Mouse (Mus musculus): ENCODE data around the gene Zswim1.
"Not testable (repeated sequence)": the region's sequence is repeated elsewhere in the genome, so short reads cannot be mapped to it uniquely, and the experiment has no call there.

Gene Zswim1

DNA sequence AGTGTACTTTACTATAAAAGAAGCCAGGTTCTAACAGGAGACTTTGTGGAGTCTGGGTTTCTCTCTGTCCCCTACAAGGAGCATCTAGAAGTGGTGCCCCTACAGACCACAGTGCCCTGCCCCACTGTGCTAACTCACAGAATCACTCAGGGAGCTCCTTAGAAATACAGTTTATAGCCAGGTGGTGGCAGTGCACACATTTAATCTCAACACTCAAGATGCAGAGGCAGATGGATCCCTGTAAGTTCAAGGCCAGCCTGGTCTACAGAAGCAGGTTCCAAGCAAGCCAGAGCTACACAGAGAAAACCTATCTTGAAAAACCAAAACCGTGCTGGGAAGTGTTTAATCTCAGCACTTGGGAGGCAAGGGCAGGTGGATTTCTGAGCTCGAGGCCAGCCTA lies 28.7 kb upstream of the Zswim1 start:
- DNase-seq, result peak in 1 of 2 experiments; percentile 41

DNA sequence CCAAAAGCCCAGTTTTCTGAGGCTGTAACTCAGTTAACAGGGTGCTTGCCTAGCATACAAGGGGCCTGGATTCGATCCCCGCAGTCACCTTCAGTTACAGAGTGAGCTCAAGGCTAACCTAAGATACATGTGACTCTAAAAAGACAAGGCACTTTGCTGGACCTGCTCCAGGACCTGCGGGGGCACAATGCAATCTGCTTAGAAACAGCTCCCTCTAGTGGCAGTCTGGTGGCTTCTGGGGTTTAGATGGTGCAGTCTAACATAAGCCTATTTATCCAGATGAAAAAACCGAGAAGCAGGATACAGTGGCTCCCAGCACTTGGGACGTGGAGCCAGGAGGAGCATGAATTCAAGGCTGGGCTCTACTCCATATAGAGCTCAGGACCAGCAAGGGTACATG lies 28.2 kb upstream of the Zswim1 start:
- peak; percentile 87 to 92 for DNase-seq

- no peak for DNase-seq
Observed at GRCm38 (mm10) chr2:164795868-164796267, 26.6 kb upstream of the Zswim1 start.

DNA sequence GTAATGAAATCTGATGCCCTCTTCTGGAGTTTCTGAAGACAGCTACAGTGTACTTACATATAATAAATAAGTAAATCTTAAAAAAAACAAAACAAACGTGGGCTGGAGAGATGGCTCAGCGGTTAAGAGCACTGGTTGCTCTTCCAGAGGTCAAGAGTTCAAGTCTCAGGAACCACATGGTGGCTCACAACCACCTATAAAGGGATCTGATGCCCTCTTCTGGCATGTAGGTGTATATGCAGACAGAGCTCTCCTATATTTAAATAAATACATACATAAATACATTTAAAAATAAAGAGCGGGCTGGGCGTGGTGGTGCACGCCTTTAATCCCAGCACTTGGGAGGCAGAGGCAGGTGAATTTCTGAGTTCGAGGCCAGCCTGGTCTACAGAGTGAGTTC lies 23.9 kb upstream of the Zswim1 start:
- not testable (repeated sequence) for DNase-seq

- peak in 1 of 2 experiments; percentile 29 for DNase-seq
Observed at GRCm38 (mm10) chr2:164800252-164801004, 22.1 kb upstream of the Zswim1 start.

GRCm38 (mm10) chr2:164803201-164803920 lies 19.1 kb upstream of the Zswim1 start:
- DNase-seq, result no peak

DNA sequence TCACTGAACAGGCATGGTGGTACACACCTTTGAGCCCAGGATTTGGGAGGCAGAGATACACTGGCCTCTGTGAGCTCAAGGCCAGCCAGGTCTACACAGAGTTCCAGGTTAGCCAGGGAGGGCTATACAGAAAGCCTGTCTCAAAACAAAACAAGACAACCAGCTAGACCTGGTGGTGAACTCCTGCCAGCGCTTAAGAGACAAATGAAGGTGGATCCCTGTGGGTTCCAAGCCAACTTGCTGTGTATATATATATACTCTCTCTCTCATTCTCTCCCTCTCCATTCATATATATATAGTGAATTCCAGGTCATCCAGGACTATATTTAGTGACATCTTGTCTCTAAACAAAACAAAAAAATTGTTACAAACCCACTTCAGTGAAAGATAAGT lies 18.6 kb upstream of the Zswim1 start:
- no peak for DNase-seq

DNA sequence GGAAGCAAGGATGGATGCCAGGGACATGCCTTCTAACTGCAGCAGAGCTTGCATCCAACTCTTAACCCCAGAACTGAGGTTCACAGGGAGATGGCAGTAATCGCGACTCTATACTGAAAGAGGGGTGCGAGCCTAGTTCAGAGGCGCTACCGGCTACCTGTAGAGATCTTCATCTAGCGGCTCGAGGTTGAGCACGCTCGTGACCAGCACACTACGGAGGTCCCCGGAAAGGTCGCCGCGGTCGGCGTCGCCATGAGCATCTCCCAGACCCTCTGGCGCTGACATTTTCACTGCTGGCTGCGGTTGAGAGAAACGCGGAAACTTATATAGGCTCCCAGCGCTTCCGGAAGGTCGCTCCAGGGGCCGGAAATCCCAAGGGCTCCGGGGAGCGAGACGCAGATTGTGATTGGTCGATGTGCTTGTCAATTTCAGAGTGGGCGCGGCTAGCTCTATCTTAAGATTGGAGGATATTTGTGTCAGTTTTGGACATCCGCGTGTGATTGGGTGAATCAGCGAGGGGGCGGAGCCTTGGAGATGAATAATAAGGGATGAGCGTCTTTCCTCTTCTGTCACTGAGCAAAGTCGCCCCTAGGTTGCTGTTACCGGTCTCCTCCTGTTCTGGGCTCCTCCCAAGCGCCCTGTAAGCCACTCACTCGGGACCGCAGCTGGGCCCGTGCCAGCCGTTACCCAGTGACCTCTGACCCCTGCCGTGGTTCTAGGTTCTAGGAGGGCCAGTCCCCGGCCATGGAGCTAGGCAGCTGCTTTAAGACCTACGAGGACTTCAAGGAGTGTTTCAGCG lies 17.8 kb upstream of the Zswim1 start, which contains the start of the genes Acot8 and Zswim3:
TSS of gene Acot8 (minus strand) at position 350 of the 799 bp plus-strand sequence.
TSS of gene Zswim3 (plus strand) at position 566 of the 799 bp plus-strand sequence.
- DNase-seq, result peak; percentile 97 to 98

GRCm38 (mm10) chr2:164805332-164805718 lies 17.2 kb upstream of the Zswim1 start:
- no peak for DNase-seq

DNA sequence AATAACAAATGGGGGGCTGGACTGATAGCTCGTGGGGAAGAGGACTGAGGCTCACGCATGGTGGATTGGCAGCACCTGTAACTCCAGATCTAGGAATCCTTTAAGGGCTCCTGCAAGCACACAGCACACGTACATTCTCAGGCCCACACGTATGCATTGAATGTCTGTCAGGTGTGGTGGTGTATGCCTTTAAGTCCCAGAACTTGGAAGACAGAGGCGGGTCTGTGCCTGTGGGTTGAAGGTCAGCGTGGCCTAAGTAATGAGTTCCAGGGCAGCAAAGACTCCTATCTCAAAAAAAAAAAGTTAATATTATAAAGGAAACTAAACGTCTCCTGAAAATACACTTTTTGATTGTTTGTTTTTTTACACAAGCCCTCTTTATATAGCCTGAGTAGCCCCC lies 15.9 kb upstream of the Zswim1 start:
- no peak for DNase-seq

- DNase-seq, result no peak
Observed at GRCm38 (mm10) chr2:164813557-164813956, 8.9 kb upstream of the Zswim1 start.

DNA sequence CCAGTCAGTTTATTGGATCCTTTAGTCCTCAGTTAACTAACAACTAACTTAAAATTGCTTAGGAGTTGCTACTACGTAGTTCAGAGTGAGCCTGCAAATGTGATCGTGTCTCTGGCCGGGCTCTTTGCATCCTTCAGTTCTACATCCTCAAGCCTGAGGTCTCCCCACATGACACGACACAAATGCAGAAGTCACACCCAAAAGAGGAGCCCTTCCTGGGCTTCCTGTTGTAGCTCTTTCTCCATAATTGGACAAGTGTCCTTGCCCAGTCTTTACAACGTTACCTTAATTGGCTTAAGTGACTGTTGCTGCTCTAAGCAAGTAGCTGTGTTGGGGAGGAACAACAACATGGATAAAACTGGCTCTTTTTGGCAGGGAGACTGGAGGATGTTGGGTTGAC lies 7.1 kb upstream of the Zswim1 start:
- DNase-seq, result no peak

DNA sequence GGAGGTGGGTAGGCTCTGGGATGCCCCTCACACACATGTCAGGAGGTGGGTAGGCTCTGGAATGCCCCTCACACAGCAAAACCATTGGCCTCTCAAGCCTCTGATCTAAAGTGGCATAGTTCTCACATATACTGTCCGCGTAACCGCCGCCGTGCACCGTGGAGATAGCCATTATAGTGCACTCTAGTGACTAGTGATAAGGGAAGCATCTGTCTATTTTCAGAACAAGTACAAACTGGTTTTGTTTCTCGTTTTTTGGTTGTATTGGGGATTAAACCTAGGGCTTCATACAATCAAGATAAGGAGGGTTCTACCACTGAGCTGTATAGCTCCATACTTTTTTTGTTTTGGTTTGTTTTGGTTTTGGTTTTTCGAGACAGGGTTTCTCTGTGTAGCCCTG lies 6.7 kb upstream of the Zswim1 start:
- DNase-seq, result no peak

- DNase-seq, result no peak
Observed at GRCm38 (mm10) chr2:164817206-164817605, 5.3 kb upstream of the Zswim1 start.

DNA sequence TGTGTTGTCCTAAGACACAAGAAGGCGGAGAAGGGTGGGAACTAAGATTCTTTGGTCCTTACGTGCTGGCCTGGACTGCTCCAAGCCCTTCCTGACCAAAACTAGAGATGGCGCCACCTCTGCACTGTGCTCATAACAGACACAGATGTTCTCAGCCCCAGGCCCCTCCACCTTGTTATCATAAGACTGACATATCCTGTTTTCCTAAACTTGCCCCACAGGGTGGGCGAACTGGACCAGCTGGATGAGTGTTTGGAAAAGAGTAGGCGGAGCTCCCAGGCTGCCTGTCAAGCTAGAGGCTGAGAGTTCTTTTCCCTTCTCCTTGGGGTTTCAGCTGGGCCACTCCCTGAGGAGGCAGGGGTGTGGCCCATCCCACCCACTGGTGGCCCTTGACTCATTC lies 4.8 kb upstream of the Zswim1 start:
- peak in 1 of 2 experiments; percentile 38 for DNase-seq

- no peak for DNase-seq
Observed at GRCm38 (mm10) chr2:164821060-164821459, 1.4 kb upstream of the Zswim1 start.

DNA sequence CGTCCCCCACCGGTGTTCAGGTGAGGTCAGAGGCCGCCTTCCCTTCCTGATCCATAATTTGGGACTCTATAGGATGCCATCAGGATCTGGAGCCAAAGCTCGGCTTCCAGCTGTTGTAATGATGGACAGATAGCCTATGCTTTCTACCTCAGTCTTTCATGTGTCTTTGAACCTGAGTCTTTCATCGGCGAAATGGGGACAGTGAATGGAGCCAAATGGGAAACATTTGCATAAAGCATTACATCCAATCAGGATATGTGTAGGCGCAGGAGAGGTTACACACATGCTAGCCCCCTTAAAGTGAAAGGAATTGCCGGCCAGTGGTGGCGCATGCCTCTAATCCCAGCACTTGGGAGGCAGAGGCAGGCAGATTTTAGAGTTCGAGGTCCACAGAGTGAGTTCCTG lies 697 bp downstream of the Zswim1 start:
- peak in 1 of 2 experiments; percentile 31 for DNase-seq

GRCm38 (mm10) chr2:164823969-164824368 lies 1.5 kb downstream of the Zswim1 start:
- no peak for DNase-seq

DNA sequence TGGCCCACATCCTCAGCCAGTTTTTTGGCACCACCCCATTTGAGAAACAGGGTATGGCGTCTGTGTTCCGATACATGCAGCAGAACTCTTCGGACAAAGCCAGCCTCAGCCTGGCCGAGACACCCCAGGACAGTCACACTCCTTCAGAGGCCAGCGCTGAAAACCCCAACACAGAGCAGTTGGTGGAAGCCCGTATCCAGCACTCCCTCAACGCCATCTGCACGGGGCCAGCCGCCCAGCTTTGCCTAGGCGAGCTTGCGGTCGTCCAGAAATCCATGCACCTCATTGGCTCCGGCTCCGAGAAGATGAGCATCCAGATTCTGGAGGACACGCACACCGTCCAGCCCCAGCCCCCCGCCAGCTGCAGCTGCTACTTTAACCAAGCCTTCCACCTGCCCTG lies 3.0 kb downstream of the Zswim1 start:
- no peak for DNase-seq

GRCm38 (mm10) chr2:164827146-164827850 lies 4.8 kb downstream of the Zswim1 start:
- no peak for DNase-seq

GRCm38 (mm10) chr2:164828437-164828836 lies 6.0 kb downstream of the Zswim1 start, which contains the start of gene Spata25:
TSS of gene Spata25 (minus strand) at chr2:164828537.
- DNase-seq, result no peak

DNA sequence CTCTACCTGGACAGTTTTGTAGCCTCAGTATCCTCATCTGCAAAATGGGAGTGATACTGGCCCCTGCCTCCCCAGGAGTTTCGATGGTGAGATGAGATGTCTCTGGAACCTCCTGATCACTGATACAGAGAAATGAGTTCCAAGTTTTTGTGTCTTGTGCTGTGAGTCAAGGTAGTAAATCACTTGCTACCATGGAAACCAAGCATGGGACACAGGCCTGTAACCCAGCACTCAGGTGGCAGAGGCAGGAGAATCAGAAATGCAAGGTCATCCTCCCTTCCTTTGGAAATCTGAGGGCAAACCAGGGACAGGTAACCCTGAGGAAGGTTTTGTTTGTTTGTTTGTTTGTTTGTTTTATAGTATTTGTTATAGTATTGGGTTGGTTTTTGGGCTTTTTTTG lies 6.6 kb downstream of the Zswim1 start:
- DNase-seq, result no peak

DNA sequence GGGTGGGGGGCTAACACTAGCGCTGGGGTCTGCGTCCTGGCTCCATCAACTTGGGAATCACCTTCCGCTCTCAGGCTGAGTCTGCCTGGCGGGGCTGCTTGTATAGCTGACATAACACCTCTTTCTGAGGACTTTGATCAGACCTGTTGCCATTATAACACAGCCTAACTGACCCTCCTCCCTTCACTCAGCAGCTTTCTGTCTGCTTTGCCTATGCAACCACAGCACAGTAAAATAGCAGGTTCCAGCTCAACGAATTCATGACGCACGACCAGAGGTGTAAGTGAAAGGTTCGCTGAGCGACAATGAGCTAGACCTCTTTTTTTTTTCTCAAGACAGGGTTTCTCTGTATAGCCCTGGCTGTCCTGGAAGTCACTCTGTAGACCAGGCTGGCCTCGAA lies 8.5 kb downstream of the Zswim1 start:
- peak in 1 of 2 experiments; percentile 32 for DNase-seq

All from kidney, postnatal 4 days (tissue).